Mouse (Mus musculus) G1E-ER4 (cell line): ENCODE results near the gene Nfib. TPM values are rescaled to one million over a fixed set of nuclear protein-coding genes. Genes with fewer than 3 reads are reported as not detected.

Source experiments
- GATA1 ChIP-seq: IDR thresholded peaks from one replicate; pipeline ENCODE4 v1.8.0; 2012; ENCODE audit warnings: low read length, inconsistent platforms
- polyA plus RNA-seq: library from polyadenylated mRNA; stranded (reverse); fragments of >175 nt; gene quantifications from 2 replicates; pipeline ENCODE4 v1.2.3, GENCODE M21; 2012

Nfib gene
- polyA plus RNA-seq, 1 experiment: not detected

DNA sequence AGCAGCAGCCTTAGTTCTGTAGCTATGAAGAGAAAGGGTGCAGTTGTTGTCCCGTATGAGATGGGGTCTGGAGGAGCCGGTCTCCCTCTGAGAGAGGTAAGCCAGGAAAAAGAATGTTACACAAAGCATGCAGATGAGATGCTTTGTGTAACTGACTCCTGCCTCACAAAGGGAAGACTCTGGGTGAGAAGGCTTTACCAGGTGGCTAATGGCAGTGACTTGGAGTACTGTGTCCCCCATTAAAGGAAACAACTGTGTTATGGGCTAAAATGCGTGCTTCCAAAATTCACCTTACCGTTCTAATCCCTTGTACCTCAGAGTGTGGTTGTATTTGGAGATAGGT lies 162.2 kb downstream of the Nfib start:
- no peak for TF ChIP-seq GATA1

DNA sequence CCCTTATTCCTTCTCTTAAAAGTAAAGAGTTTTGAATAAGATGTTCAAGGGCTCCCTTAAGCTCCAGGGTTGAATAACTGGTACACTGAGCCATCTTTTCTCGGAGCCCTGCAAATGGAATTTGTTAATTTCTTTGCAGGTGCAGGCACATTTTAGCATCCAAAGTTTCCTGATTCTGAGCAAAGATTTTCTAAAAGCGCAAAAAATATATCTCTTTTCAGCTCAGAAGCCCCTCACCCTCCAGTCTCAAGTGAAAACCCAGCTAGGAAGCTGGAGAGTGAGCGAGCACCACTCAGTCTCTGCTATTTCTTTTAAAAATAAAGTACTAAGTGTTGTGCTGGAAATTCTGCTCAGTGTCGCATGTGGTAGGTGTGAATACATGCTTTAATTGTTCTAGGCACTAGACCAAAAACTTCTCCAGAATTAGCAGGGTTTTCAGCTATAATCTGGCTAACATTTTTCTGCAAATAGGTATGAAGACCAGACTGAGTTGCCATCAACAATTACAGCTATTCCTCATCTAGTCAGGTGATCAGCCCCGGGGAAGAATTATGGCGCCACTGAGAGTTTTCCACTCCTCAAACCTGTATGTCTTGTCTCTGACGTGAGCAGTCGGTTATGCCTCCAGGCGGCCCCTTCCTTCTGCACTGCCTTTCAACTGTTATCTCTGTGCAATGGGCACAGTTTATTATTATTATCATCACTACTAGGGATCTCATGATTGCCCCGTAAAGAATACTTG lies 162.7 kb downstream of the Nfib start:
- no peak for TF ChIP-seq GATA1

DNA sequence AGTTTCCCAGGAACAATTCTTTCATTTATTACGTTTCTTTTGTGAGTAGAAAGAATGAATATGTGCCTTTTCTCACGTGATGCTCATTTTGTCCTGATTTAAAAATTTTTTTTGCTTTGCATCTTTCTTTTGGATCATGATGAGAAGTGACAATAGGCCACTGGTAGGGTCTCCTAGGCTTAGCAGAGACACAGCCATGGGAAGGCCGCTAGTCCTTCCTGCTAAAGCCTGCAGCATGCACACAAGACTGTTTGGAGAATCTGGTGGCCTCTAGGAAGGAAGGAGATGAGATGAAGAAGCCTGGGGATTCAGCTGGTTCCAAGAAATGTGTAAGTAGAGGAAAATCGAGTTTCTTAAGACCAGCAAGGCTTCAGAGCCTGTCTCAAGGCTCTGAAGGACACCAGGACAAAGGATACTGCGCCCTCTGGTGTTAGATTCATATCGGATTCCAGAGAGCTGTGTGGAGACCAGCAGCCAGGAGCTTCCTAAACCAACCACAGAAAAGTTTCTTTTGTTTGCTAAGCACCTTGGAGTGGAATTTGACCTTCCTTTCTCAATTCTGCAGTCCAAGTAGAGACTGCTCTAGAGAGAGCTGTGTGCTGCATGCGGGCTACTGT lies 163.5 kb downstream of the Nfib start:
- TF ChIP-seq GATA1: no peak

DNA sequence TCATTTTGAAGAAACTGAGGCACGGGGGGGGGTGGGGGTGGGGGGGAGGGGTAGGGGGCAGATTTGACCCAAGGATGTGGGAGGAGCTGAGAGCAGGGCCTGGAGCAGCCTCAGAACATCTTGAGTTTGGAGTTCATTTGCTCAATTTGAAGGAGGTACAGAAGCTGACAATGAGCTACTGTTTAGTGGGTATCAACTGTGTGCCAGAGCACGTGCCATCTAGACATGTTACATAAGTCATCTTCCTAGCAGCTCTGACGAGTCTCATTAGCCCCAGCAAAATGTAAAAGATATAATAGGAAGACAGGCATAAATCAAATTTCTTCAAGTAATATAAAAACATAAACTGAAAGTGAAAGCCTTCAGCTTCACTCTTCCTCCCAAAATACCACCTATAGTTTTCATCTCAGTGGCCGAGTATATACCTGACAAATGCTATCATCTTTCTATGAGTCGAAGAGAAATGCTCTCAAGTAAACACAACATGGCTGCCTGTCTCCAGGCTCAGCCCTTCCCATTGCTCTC lies 165.0 kb downstream of the Nfib start:
- TF ChIP-seq GATA1: no peak

DNA sequence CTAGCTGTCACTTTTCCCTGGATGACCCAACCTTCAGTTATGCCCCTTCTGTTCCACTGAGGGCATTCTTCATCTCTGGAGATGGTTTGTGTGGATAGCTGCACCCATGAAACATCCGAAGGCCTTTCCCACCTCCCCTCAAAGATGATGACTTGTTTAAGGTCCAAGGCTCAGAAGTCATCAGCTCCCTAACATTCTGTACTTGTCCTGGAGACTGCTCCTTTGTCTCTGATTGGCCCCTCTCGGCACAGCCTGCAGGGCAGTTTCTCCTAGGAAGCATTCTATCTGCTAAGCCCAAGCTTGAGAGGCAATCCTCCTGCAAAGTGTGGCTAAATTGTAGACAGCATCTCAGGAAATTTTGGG lies 165.5 kb downstream of the Nfib start:
- no peak for TF ChIP-seq GATA1

DNA sequence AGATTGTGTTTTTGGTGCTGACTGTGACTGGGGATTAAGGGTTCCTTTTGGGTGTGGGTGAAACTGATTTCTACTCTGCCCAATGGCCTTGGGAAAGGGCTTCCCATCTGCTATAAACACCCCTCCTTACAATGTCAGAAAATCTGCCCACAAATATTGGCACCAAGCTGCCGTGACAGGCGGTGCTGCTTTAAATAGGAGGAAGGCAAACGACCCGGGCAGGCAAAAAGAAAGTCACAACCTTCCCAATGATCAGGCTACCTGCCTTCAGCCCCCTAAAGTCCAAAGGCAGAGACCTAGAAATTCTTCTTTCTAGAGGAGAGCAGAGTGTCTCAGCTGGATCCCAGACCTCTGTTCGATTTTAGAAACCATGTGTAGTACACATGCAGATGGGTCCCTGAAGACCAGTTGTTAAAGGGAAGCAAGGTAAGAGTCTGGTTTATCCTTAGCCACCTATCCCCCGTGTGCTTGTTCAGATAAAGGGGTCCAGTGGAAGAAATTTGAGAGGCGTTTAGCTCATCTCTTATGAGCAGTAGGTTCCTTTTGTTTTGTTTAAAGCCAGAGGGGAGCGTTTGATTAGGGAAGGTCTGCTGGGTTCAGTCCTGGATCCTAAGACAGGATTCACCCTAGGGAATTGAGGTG lies 166.0 kb downstream of the Nfib start:
- TF ChIP-seq GATA1: no peak

DNA sequence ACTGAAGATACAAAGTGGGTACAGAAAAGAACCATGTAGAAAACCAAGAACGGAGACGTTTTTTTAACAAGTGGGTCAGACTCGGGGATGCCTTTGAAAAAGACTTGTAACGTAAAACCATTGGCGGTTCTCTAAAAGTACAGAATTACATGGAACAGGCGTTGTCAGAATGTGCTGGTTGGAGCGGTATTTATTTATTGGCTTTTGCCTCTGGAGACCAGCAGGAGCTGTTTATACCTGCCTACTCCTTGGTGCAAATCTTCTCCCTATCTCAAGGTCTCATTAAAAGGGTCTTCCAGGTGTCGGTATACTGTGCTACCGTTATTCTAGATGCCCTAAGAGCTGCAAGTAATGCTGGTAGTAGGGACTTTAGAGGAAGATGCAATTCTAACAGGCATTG lies 166.7 kb downstream of the Nfib start:
- no peak for TF ChIP-seq GATA1

DNA sequence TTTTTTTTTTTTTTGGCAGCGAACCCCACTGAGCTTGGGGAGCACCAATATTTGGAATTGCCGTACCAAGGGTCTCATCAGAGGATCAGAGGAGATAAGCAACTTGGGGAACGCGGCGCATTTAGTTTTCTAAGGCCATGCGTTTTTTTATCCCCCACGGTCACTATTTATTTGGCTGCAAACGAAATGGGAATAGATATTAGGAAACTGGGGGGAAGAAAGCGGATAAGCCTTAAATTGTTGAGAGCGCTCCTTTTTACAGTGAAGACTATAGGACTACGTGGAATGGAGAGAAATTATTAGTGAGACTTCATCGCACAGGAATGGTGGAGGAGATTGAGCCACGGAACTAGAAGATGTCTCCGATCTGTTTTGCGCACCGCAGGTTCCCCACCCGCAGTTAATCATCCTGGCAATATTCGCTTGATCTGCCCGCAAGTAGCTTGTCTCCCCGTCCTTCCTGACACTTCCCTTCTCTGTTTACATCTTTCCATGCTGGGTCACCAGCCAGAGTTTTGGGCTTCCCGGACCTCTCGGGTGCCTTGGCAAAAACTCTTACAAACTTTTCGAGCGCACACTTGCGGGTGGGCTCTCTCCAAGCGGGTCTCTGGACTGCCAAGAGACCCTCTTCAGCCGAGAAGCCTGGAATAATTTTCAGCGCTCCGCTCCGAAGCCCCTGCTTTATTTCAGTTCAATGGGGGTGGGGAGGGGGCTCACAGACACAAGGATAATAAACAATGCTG lies 167.3 kb downstream of the Nfib start:
- TF ChIP-seq GATA1: no peak

DNA sequence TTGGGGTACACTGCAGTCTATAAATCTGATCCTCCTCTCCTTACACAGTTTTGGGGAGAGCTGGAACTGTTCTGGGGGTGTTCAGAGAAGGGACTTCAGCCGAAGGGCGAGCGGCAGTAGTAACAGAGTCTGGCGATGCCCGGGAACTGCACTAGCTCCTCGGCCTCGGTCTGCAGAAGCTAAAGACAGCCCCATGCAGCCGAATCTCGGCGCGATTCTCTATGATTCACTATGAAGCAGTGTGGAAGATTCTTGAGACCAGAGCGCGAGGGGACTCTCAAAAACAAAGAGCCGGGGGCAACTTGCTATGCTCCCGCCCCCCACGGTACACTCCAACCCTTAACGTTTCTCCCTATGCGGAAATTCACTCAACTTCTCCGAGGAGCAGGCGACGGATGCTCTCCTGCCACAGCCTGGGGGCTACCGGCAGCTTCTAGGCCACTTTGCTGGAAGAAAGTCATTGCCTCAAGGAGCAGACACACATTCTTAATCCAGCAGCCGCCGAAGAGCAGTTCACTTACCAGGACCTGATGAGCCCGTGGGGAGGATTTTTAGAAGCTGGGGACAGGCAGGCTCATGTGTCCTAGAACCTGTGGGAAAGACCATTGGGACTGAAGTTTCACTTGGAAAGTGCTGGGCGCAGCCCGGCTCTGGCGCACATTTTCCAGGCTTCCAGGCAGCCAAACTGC lies 168.1 kb downstream of the Nfib start:
- TF ChIP-seq GATA1: no peak

DNA sequence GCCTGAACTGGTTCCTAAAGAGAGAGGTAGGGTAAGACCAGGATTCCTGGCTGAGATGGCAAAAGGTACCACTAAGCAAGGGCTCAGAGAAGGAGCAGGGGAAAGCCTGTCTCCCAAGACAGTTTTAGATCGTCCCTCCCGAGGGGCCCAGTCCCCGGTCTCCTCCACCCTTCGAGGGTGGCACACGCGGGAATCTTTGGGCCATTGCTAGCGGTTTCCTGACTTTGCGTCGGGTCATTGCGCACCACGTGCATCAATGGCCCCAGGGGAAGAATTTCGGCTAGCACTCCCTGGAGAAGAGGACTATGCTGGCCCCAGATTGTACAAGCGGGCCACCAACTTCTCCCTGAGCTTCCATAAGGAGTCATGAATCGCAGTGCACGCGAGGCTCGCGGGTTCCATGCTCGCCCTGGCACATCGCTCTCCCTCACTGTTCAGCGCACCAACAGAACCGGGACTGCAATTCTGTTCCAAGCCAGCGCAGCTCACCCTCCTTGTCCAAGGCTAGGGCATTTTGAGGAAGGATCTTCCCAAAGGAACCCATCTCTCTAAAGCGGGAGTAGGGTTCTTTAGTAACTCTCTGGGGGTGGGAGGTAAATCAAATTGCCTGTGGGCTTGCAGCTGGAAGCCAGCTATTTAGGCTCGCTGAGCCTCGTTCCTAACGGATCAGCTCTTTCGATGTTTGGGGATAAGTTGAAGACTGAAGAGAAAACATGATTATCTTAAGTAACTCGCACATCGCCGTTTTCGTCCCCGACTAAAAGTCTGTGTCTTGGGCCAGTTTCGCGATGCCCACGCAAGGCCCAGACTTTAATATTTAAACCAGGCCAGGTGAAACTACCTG lies 168.9 kb downstream of the Nfib start:
- no peak for TF ChIP-seq GATA1

DNA sequence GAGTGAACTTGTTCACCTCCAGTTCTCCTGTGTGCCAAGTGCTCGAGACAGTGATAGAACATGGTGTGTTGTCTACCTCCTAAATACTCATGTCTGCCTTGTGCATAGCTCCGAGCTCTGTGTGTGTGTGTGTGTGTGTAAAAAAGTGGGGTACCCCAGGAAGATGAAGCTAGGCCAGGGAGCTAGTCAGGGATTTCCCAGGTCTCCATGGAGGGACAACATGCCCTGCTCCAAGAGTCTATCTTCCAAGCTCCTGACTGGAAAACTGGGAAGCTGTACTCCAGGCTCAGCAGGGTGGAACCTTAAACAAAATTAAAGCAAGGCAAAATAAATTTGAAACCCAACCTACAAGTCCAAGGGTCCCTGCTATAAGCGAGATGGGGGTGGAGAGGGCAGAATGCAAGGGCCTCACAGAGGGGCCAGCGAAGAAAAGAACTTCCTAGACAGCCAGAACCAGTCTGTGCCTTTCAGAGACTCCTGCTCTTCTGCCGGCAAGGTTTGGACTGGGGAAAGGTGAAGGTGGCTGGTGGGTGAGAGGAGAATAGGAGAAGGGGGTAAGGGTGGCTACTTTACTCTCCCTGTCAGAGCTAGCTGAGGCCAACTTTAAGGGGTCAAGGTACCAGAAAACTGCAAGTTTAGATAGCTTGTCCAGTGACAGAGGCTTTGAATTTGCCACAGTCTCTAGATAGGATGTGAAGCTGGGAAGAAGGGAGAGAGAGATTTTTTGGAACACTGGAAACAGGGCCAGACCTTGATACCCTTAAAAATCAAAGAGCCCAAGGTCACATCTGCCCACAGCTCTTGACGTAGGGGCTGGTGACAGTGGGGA lies 169.7 kb downstream of the Nfib start:
- TF ChIP-seq GATA1: no peak

DNA sequence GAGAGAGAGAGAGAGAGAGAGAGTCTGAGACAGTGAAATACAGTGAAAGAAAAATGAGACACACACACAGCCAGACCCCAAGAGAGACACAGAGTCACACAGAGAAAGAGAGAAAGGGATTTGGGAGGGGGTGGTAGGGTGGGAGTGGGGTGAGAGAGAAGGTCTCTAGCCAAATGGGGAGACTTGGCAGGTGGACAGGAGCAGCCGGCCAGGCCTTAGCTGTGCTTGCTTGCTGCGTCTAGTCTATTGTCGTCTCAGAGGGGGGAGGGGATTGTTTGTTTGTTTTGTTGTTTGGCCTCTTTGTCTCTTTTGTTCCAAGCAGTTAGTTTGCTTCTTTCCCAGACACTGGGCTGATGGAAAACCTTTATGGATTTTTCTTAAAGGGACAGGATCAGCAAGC lies 172.3 kb downstream of the Nfib start:
- TF ChIP-seq GATA1: no peak

DNA sequence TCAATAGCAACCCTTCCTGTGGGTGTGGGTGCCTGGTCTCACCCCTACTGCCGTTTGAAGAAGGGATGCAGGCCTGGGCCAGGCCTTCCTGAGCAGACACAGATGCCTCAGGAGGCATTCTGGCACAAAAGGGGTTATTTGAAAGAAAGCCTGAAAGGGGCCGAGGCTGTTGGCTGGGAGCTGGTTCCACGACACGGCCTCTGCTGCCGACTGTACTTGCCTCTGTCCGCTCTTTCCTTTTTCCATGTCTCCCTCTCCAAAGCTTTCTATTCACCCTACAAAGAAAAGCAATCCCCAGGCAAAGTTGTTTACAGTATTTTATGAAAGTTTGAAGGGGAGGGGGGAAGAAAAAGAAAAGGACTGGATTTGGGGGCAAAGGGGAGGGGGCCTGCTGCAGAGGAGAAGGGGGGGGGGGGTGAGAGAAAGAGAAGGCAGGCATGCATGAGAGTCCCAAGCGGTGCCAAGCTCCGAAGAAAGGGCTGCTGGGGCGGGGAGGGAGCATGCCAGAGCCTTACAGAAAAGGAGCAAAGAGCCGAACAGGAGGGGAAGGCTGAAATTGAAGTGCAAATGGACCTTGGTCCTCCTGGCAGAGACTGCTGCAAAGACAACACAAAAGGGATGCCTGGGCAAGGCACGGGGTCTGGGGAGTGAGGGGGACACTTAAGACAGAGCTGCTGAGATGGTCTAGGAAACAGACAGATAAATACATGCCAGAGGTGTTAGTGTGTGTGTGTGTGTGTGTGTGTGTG lies 172.9 kb downstream of the Nfib start:
- TF ChIP-seq GATA1: no peak
